Mouse (Mus musculus) cerebellum, adult 2 months (tissue): ENCODE data around the gene Atp7a. TPM values are rescaled to one million over a fixed set of nuclear protein-coding genes. Genes with fewer than 3 reads are reported as not detected.

Experiments used
- DNase-seq, 2 experiments: peaks; one replicate each; pipeline ENCODE4 v3.0.0; 2021
- H3K27ac ChIP-seq: fragments of 200-500 bp; 2 replicates; pipeline ENCODE4 v1.5.1; 2012; ENCODE audit warnings: low read length, control low read depth, inconsistent platforms; ENCODE audit not compliant: insufficient read depth
- H3K27me3 ChIP-seq: fragments of 200-500 bp; 2 replicates; pipeline ENCODE4 v1.6.1; 2012; ENCODE audit warnings: inconsistent platforms, mild to moderate bottlenecking, low read length, moderate library complexity; ENCODE audit not compliant: control insufficient read depth, insufficient read depth
- H3K4me1 ChIP-seq: fragments of 200-500 bp; 2 replicates; pipeline ENCODE4 v1.6.1; 2011; ENCODE audit warnings: low read length; ENCODE audit not compliant: control insufficient read depth, insufficient read depth
- H3K4me3 ChIP-seq: fragments of 200-500 bp; replicated peaks from 2 replicates; pipeline ENCODE3; 2011; ENCODE audit warnings: mild to moderate bottlenecking, low read depth, low read length, control low read depth; ENCODE audit not compliant: insufficient read depth
- CTCF ChIP-seq: fragments of 200-500 bp; IDR thresholded peaks from 2 replicates; pipeline ENCODE4 v1.5.1; 2011; ENCODE audit warnings: low read depth, mild to moderate bottlenecking, control low read depth, low read length, moderate library complexity, borderline replicate concordance; ENCODE audit not compliant: insufficient read depth
- POLR2A ChIP-seq: fragments of 200-500 bp; IDR thresholded peaks from 2 replicates; pipeline ENCODE4 v1.6.1; 2011; ENCODE audit warnings: low read length, control low read depth, borderline replicate concordance; ENCODE audit not compliant: insufficient read depth
- whole genome bisulfite sequencing: fragments of 180-500 bp; shearing (Covaris S2); methylation state at CpG from one replicate; pipeline ENCODE4 v1.1.7; 2018; 5-methylcytosine and 5-hydroxymethylcytosine counted together
- polyA plus RNA-seq: library from polyadenylated mRNA; depleted of rRNA; stranded (reverse); fragments of >200 nt; gene quantifications from 2 replicates; pipeline ENCODE4 v1.2.3, GENCODE M21; 2012

Atp7a gene
- polyA plus RNA-seq, 1 experiment: 2.7 TPM

GRCm38 (mm10) chrX:106134916-106135315 is 107.8 kb downstream of the Atp7a start:
- no peak for TF ChIP-seq CTCF
- no peak for TF ChIP-seq POLR2A
- Histone ChIP-seq H3K4me1 (no peaks in the 10 kb centered on the region), H3K4me3 (no peak overlapping the region), H3K27me3 (no peaks in the 10 kb centered on the region), H3K27ac (no peak overlapping the region)
- no peak for DNase-seq
- WGBS: 89% methylated on average over 3 of the region's 3 CpGs

DNA sequence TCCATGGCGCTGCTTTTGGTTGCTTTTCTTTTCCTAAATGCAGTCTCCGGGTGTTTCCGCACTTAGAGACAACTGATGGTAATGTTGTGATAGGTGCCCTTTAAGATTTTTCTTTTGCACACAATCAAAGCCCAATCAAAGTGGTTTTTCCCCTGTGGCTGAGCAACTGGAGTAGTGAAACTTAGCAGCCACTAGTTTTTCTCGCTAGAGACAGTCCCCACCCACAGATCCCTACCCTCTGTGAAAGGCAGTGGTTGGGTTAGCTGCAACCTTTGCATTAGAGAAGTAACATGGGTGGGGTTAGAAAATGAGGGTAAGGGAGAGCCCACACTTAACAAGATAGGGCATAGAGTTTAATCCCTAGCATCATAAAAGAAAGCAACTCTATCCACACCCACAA is 108.4 kb downstream of the Atp7a start:
- Histone ChIP-seq H3K4me1 (no peaks in the 10 kb centered on the region), H3K27ac (no peak overlapping the region), H3K4me3 (no peak overlapping the region), H3K27me3 (no peaks in the 10 kb centered on the region)
- TF ChIP-seq CTCF (no peak), POLR2A (no peak)
- 80% methylated on average over 4 of the region's 4 CpGs for WGBS
- DNase-seq: no peak

GRCm38 (mm10) chrX:106135916-106136575 is 109.0 kb downstream of the Atp7a start:
- DNase-seq: no peak
- no peak for TF ChIP-seq CTCF
- no peak for TF ChIP-seq POLR2A
- WGBS: 57% methylated on average over 12 of the region's 12 CpGs

DNA sequence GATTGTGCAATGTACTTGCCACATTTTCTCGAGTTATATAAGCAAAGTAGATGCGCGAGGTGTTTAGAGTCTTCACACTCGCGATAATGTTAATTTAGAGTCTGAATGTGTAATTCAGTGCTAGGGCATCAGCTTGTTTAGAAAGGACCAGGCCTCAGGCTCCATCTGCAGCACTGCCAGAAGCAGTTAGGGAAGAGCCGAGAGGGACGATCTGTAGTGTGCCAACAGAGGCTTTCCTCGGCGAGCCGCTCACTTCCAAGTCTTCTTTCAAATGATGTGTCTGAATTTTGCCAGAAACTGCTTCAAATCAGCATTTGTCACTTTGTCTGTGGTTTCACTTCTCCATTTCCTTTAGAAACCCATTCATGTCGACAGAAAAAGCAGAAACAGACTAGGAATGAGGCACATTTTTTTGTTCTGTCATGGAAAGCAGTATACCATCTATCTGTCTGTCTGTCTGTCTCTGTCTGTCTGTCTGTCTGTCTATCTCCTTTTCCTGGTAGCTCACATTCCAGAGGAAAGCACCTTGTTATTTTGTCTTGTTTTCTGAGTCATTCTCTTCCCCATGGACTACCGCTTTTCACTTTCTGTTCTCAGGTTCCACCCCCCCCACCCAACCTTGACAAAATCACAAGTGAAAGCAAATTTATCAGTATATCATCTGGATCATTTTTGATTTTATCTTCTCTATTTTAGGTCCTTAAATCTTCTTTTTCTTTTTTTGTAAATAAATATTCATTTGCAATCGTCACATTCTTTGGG is 112.4 kb downstream of the Atp7a start:
- DNase-seq: no peak
- Histone ChIP-seq H3K4me1 (no peaks in the 10 kb centered on the region), H3K4me3 (no peak overlapping the region), H3K27ac (no peak overlapping the region), H3K27me3 (no peaks in the 10 kb centered on the region)
- 77% methylated on average over 13 of the region's 13 CpGs for WGBS
- TF ChIP-seq CTCF (no peak), POLR2A (no peak)

More at GRCm38 (mm10) chrX:106135916-106136575, 109.0 kb downstream of the Atp7a start:
- no peak overlapping the region for H3K4me3 ChIP-seq
- H3K27ac ChIP-seq: no peak overlapping the region
- H3K27me3 ChIP-seq: no peaks in the 10 kb centered on the region
- H3K4me1 ChIP-seq: no peaks in the 10 kb centered on the region

- Histone ChIP-seq H3K4me3 (no peak within 1 kb of the TSS), H3K27me3 (no peaks in the 10 kb centered on the region), H3K27ac (no peak within 1 kb of the TSS), H3K4me1 (no peaks in the 10 kb centered on the region)
- 88% methylated on average over 6 of the region's 6 CpGs for WGBS
- no peak for DNase-seq
- TF ChIP-seq POLR2A (no peak), CTCF (no peak)
Measured at GRCm38 (mm10) chrX:106142936-106143335, 115.9 kb downstream of the Atp7a start, which contains the start of gene Tlr13. Gene Tlr13 (plus strand): TSS chrX:106143204.

DNA sequence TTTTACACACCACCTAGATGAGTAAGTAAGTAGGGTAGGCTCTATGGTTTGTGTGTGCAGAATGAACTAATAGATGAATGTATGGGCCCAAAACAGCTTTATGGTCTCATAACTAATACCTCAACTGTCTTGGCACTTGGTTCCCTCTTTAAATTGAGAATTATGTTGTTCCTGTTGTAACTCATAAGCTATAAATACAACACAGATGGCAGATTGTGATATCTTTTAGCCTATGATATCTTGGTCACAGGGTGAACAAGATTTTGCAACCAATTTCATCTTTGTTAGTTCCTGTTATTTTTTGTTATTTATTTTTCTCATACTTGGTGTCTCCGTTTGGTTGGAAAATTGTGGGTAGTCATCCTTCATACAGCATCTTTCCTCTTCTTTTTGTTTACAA is 121.1 kb downstream of the Atp7a start:
- no peak overlapping the region for H3K27ac ChIP-seq
- H3K27me3 ChIP-seq: no peaks in the 10 kb centered on the region
- 84% methylated on average over 1 of the region's 1 CpGs for WGBS
- no peak for TF ChIP-seq CTCF
- TF ChIP-seq POLR2A: no peak
- no peak for DNase-seq
- no peaks in the 10 kb centered on the region for H3K4me1 ChIP-seq
- H3K4me3 ChIP-seq: no peak overlapping the region

DNA sequence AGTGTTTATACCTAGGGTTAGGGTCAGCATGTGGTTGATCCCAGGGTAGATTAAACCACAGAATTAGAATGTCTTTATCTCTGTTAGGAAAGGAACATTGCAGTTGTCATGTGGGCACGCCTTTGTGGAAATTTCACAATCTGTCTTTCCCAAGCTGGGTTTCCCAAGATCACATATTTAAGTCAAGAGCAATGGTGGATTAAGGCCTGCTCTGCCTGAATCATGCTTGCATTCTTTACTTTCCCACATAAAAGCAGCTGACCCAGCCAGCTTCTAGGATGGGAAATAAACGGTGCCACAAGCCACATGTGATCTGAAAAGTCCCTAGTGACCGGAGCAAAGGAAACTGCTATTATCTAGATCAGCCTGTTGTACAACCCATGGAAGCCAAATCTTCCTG is 122.4 kb downstream of the Atp7a start:
- TF ChIP-seq CTCF (no peak), POLR2A (no peak)
- no peak overlapping the region for H3K4me3 ChIP-seq
- H3K27me3 ChIP-seq: no peaks in the 10 kb centered on the region
- H3K27ac ChIP-seq: no peak overlapping the region
- H3K4me1 ChIP-seq: no peaks in the 10 kb centered on the region
- no peak for DNase-seq
- WGBS: 88% methylated on average over 3 of the region's 3 CpGs

DNA sequence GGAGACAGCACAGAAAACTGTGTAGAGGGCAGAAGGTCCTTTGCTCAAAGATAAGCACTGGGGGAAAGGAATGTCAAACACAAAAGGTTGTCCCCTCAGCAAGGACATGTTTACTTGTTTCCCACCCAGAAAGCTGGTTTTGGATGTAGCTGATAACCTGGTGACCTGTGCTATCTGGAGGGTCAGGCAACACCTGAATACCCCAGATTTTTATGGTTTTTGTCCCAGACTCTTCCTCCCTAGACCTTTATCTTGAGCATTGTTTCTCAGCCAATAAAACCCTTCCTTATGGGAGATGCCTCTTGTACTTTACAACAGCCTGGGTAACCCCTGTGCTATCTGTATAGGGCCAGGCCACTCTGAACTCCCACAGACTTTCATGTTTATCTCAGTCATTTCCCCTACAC is 127.1 kb downstream of the Atp7a start:
- no peak for TF ChIP-seq POLR2A
- TF ChIP-seq CTCF: no peak
- no peak overlapping the region for H3K27ac ChIP-seq
- no peak overlapping the region for H3K4me3 ChIP-seq

More for the DNA sequence above, 127.1 kb downstream of the Atp7a start:
- no peak for DNase-seq
- Histone ChIP-seq H3K27me3 (no peaks in the 10 kb centered on the region), H3K4me1 (no peaks in the 10 kb centered on the region)
